Mouse (Mus musculus) heart, adult 2 months (tissue): Measurements from ENCODE around the gene Kcnb1.

Experiments used
- CTCF ChIP-seq: fragments of 200-600 bp; IDR thresholded peaks from 2 replicates; pipeline ENCODE4 v1.8.1; 2022; ENCODE audit warnings: antibody characterized with exemption, mild to moderate bottlenecking, moderate library complexity
- EP300 ChIP-seq: fragments of 200-500 bp; IDR thresholded peaks from 2 replicates; pipeline ENCODE4 v1.6.1; 2011; ENCODE audit warnings: low read depth, low read length, control low read depth; ENCODE audit not compliant: insufficient read depth
- POLR2A ChIP-seq: fragments of 200-500 bp; IDR thresholded peaks from 2 replicates; pipeline ENCODE4 v1.6.1; 2011; ENCODE audit warnings: mild to moderate bottlenecking, low read depth, low read length, control low read depth; ENCODE audit not compliant: insufficient read depth

GRCm38 (mm10) chr2:167203505-167204166 lies 13.7 kb upstream of the Kcnb1 start:
- TF ChIP-seq CTCF (peak; percentile 79), POLR2A (no peak), EP300 (no peak)
